Mouse (Mus musculus): ENCODE measurements at regions not wholly inside any gene's neighbourhood (a gene's known extent, or its start where the extent isn't known, plus 50 kb on each side); places are given as distances from the start of the nearest gene placed in this dataset.

DNA sequence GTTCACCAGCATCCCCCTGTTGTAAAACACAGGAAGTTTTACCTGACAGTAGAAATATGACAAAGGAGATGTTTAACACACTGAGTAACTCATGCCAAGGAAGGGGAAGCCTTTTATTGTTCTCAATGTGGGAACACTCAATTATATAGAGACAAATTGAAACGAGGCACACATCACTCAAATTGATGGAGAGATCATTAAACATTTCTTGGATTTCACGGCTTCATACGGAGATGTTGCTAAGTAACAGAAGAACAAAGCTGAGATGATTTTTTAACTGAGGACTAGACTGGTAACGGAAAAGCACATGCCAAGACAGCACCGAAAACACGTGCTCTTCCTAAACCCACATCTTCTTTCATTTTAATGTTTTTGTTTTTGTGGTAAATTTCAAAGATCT lies 437.0 kb upstream of the Intu start:
- Histone ChIP-seq H3K36me3 (ENCODE audit: control insufficient read depth, insufficient read depth, low read length) (no peaks in the 10 kb centered on the region), H3K4me1 (replicated peaks; ENCODE audit: control insufficient read depth, insufficient read depth, low read length) (no peaks in the 10 kb centered on the region), H3K27ac (ENCODE audit: low read depth) (no peak overlapping the region), H3K9me3 (ENCODE audit: control insufficient read depth, low read length) (no peaks in the 10 kb centered on the region), H3K4me2 (ENCODE audit: low read length) (no peak overlapping the region), H3K9ac (ENCODE audit: low read length) (no peak overlapping the region), H3K4me3 (ENCODE audit: low read depth, low read length) (no peak overlapping the region), H3K27me3 (replicated peaks; ENCODE audit: control insufficient read depth, insufficient read depth, low read length) (no peaks in the 10 kb centered on the region)
- DNase-seq (ENCODE audit: low spot score): no peak
- WGBS: 79% methylated on average over 6 of the region's 6 CpGs
- ATAC-seq (replicated peaks; ENCODE audit: low FRiP score, low TSS enrichment, low read depth): no peak

DNA sequence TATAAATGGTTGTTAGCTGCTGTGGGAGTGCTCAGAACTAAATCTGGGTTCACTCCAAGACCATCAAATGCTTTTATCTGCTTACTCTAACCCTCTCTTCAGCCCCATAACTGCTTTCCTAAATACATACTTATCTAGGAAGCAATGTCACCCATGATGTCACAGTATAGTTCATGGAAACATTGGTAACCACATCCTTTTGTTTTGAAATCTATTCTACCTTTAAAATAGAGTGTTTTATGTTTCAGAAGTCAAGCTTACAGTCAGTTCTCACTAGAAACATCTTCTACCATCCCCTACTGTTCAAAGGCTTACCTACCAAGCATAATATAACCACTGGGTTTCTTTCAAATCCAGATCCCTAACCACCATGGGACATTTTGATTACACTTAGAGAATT lies 436.4 kb upstream of the Intu start:
- H3K4me3 ChIP-seq (ENCODE audit: low read depth, low read length): no peak overlapping the region
- H3K36me3 ChIP-seq (ENCODE audit: control insufficient read depth, insufficient read depth, low read length): no peaks in the 10 kb centered on the region
- H3K9me3 ChIP-seq (ENCODE audit: control insufficient read depth, low read length): no peaks in the 10 kb centered on the region
- DNase-seq (ENCODE audit: low spot score) (no peak), ATAC-seq (replicated peaks; ENCODE audit: low FRiP score, low TSS enrichment, low read depth) (no peak)
- no peak overlapping the region for H3K9ac ChIP-seq (ENCODE audit: low read length)
- no peaks in the 10 kb centered on the region for H3K4me1 ChIP-seq (replicated peaks; ENCODE audit: control insufficient read depth, insufficient read depth, low read length)
- H3K27ac ChIP-seq (ENCODE audit: low read depth): no peak overlapping the region
- no peak overlapping the region for H3K4me2 ChIP-seq (ENCODE audit: low read length)
- H3K27me3 ChIP-seq (replicated peaks; ENCODE audit: control insufficient read depth, insufficient read depth, low read length): no peaks in the 10 kb centered on the region

DNA sequence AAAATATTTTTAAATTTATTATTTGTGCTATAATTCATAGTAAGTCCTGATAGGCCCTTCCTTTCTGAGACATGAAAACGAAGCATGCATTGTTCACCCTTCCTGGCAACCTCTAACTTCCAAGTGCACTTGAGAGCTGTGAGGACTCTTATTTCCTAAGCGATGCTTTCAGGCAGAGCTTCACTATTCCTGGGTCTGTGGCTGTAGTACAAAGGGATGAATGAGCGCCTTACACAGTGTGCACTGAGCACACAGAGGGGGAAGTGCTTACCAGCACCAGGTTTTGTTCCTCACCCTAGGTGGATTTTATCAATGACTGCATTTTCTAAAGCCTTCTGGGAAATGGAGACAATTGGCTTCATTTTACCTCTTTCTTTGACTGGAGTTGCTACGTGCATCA lies 428.4 kb upstream of the Intu start:
- Histone ChIP-seq H3K27me3 (replicated peaks; ENCODE audit: control insufficient read depth, insufficient read depth, low read length) (no peaks in the 10 kb centered on the region), H3K27ac (ENCODE audit: low read depth) (no peak overlapping the region), H3K4me3 (ENCODE audit: low read depth, low read length) (no peak overlapping the region), H3K36me3 (ENCODE audit: control insufficient read depth, insufficient read depth, low read length) (no peaks in the 10 kb centered on the region), H3K4me1 (replicated peaks; ENCODE audit: control insufficient read depth, insufficient read depth, low read length) (no peaks in the 10 kb centered on the region), H3K4me2 (ENCODE audit: low read length) (no peak overlapping the region), H3K9ac (ENCODE audit: low read length) (no peak overlapping the region), H3K9me3 (ENCODE audit: control insufficient read depth, low read length) (no peaks in the 10 kb centered on the region)
- no peak for ATAC-seq (replicated peaks; ENCODE audit: low FRiP score, low TSS enrichment, low read depth)
- 84% methylated on average over 4 of the region's 4 CpGs for WGBS
- no peak for DNase-seq (ENCODE audit: low spot score)

DNA sequence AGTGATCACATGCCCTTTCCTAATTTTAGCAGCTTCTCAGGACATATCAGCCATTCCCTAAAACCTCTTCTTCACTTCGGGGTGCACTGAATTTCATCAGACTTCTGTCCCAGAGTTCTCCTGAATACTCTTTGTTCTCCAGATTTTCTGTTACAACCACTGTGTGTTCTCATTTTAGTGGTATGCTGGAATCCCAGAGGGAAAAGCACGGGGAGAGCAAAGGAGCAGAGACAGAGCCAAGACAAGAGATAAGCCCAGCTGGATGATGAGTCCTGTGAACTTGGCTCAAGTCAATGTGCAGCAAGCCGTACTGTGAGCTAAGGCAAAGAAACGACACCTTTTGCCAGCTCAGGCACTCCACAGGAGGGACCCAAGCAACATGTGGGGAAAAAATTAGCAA lies 416.3 kb upstream of the Intu start:
- no peak for ATAC-seq (replicated peaks; ENCODE audit: low FRiP score, low TSS enrichment, low read depth)
- no peak for DNase-seq (ENCODE audit: low spot score)
- Histone ChIP-seq H3K9ac (ENCODE audit: low read length) (no peak overlapping the region), H3K4me2 (ENCODE audit: low read length) (no peak overlapping the region), H3K4me3 (ENCODE audit: low read depth, low read length) (no peak overlapping the region), H3K9me3 (ENCODE audit: control insufficient read depth, low read length) (no peaks in the 10 kb centered on the region), H3K27me3 (replicated peaks; ENCODE audit: control insufficient read depth, insufficient read depth, low read length) (no peaks in the 10 kb centered on the region), H3K27ac (ENCODE audit: low read depth) (no peak overlapping the region), H3K36me3 (ENCODE audit: control insufficient read depth, insufficient read depth, low read length) (no peaks in the 10 kb centered on the region), H3K4me1 (replicated peaks; ENCODE audit: control insufficient read depth, insufficient read depth, low read length) (no peaks in the 10 kb centered on the region)
- 69% methylated on average over 4 of the region's 4 CpGs for WGBS

DNA sequence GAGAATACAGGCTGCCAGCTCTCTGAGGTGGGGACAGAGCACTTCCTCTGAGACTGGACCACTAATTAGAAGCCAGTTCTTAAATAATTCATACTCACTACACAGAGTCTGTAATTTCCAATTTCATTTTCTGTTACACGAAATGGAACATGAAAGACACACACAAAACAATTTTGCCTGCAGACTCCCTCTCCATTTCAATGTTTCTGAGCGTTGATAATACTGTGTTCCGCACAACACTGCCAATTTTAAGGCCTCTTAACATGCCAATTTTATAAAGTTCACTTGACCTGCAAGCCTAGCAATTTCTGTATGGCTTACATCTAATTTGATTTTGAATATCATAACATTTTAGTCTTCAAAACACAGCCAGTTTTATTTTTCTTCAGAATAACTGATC lies 412.5 kb upstream of the Intu start:
- WGBS: 92% methylated on average over 3 of the region's 3 CpGs
- H3K4me2 ChIP-seq (ENCODE audit: low read length): no peak overlapping the region
- no peak overlapping the region for H3K9ac ChIP-seq (ENCODE audit: low read length)
- DNase-seq (ENCODE audit: low spot score): no peak
- no peak overlapping the region for H3K27ac ChIP-seq (ENCODE audit: low read depth)
- ATAC-seq (replicated peaks; ENCODE audit: low FRiP score, low TSS enrichment, low read depth): no peak
- H3K9me3 ChIP-seq (ENCODE audit: control insufficient read depth, low read length): no peaks in the 10 kb centered on the region
- H3K27me3 ChIP-seq (replicated peaks; ENCODE audit: control insufficient read depth, insufficient read depth, low read length): no peaks in the 10 kb centered on the region
- no peaks in the 10 kb centered on the region for H3K4me1 ChIP-seq (replicated peaks; ENCODE audit: control insufficient read depth, insufficient read depth, low read length)
- H3K4me3 ChIP-seq (ENCODE audit: low read depth, low read length): no peak overlapping the region
- H3K36me3 ChIP-seq (ENCODE audit: control insufficient read depth, insufficient read depth, low read length): no peaks in the 10 kb centered on the region

DNA sequence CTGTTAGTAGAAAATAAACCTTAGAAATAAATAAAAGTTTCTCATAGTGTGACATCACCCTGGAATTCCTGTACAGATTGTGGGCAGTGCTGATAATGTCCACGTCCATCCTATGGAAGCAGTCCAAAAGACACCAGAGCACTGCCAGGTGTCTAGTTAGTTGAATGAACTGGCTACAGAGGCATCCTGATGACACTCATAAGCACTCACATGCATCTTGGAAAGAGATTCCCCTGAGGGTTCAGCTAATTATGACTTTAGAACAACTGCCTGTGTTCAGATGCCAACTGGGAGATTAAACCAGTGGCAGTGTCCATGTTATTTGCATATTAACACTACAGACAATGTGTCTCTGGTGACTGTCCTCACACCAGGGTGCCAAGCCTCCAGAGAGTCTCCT lies 411.6 kb upstream of the Intu start:
- WGBS: 50% methylated on average over 1 of the region's 1 CpGs
- ATAC-seq (replicated peaks; ENCODE audit: low FRiP score, low TSS enrichment, low read depth) (no peak), DNase-seq (ENCODE audit: low spot score) (no peak)

DNA sequence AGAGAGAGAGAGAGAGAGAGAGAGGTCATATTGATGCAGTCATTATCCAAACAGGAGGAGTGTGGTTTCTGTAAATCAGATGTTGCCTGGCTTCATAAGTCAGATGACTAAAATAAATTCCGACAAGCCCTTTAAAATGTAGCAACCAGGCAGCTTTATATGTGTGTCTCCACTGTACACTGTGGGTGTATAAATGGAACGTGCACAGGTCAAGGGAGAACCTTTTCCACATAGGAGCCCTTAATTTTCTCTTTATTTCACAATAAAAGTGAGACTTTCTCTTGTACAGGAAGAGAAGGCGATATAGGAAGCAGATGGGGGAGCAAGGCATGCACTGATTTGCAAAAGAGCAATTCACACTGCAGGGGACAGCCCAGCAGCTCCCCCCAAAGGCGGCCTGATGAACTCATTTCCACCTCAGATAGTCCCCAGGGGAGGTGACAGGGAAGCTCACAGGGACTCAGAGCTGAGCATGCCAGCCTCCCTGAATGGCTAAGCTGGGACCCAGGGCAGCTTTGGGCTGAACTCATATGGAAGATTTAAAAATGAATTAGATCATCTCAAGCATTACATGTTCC lies 410.7 kb upstream of the Intu start:
- no peaks in the 10 kb centered on the region for H3K36me3 ChIP-seq (ENCODE audit: control insufficient read depth, insufficient read depth, low read length)
- H3K4me3 ChIP-seq (ENCODE audit: low read depth, low read length): no peak overlapping the region
- DNase-seq (ENCODE audit: low spot score) (peak; percentile 64), ATAC-seq (replicated peaks; ENCODE audit: low FRiP score, low TSS enrichment, low read depth) (no peak)
- no peak overlapping the region for H3K27ac ChIP-seq (ENCODE audit: low read depth)
- H3K27me3 ChIP-seq (replicated peaks; ENCODE audit: control insufficient read depth, insufficient read depth, low read length): no peaks in the 10 kb centered on the region
- H3K4me2 ChIP-seq (ENCODE audit: low read length): no peak overlapping the region
- H3K4me1 ChIP-seq (replicated peaks; ENCODE audit: control insufficient read depth, insufficient read depth, low read length): 0 out of 2 replicates have a peak, but pooled peaks cover 3% of the 10 kb centered on the region
- 19% methylated on average over 4 of the region's 4 CpGs for WGBS
- H3K9me3 ChIP-seq (ENCODE audit: control insufficient read depth, low read length): no peaks in the 10 kb centered on the region
- no peak overlapping the region for H3K9ac ChIP-seq (ENCODE audit: low read length)

More for the DNA sequence above, 411.6 kb upstream of the Intu start:
- Histone ChIP-seq H3K4me1 (replicated peaks; ENCODE audit: control insufficient read depth, insufficient read depth, low read length) (0 out of 2 replicates have a peak, but pooled peaks cover 3% of the 10 kb centered on the region), H3K27ac (ENCODE audit: low read depth) (no peak overlapping the region), H3K27me3 (replicated peaks; ENCODE audit: control insufficient read depth, insufficient read depth, low read length) (no peaks in the 10 kb centered on the region), H3K4me2 (ENCODE audit: low read length) (no peak overlapping the region), H3K9ac (ENCODE audit: low read length) (no peak overlapping the region), H3K9me3 (ENCODE audit: control insufficient read depth, low read length) (no peaks in the 10 kb centered on the region), H3K4me3 (ENCODE audit: low read depth, low read length) (no peak overlapping the region), H3K36me3 (ENCODE audit: control insufficient read depth, insufficient read depth, low read length) (no peaks in the 10 kb centered on the region)

DNA sequence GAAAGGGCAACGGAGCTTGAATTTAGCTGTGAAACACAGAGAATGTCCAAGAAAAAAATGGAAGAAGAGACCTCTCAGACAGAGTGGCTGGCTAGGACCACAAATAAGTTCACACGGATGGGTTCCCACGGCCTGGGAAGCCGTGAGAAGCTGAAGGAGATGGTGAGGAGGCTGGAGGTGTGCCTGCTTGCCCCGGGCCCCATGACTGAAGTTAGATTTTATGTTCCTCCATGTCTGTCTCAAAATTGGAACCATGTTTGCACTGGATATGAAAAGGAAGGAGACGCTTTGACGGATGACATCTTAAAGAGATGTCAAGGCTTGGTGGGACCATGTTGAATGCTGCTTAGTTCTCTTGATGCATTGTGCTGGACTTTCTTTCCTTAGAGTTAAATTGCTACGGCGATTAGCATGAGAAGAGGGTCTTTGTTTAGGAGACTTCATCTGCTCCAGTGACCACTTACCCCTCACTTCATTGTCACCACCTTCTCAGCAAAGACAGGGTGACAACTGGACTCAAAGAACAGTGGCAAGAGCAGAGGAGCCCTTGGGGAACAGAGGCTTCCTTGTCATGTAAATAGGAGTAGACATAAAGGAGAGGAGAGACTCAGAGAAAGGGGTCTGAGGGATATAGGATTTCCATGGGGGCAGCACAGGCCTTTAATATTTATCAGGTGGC lies 407.4 kb upstream of the Intu start:
- H3K36me3 ChIP-seq (ENCODE audit: control insufficient read depth, insufficient read depth, low read length): no peaks in the 10 kb centered on the region
- ATAC-seq (replicated peaks; ENCODE audit: low FRiP score, low TSS enrichment, low read depth): no peak
- no peaks in the 10 kb centered on the region for H3K9me3 ChIP-seq (ENCODE audit: control insufficient read depth, low read length)
- no peaks in the 10 kb centered on the region for H3K27me3 ChIP-seq (replicated peaks; ENCODE audit: control insufficient read depth, insufficient read depth, low read length)
- H3K4me1 ChIP-seq (replicated peaks; ENCODE audit: control insufficient read depth, insufficient read depth, low read length): 0 out of 2 replicates have a peak, but pooled peaks cover 3% of the 10 kb centered on the region
- no peak overlapping the region for H3K4me3 ChIP-seq (ENCODE audit: low read depth, low read length)
- H3K27ac ChIP-seq (ENCODE audit: low read depth): no peak overlapping the region
- no peak for DNase-seq (ENCODE audit: low spot score)
- no peak overlapping the region for H3K9ac ChIP-seq (ENCODE audit: low read length)
- H3K4me2 ChIP-seq (ENCODE audit: low read length): no peak overlapping the region
- 91% methylated on average over 9 of the region's 9 CpGs for WGBS

DNA sequence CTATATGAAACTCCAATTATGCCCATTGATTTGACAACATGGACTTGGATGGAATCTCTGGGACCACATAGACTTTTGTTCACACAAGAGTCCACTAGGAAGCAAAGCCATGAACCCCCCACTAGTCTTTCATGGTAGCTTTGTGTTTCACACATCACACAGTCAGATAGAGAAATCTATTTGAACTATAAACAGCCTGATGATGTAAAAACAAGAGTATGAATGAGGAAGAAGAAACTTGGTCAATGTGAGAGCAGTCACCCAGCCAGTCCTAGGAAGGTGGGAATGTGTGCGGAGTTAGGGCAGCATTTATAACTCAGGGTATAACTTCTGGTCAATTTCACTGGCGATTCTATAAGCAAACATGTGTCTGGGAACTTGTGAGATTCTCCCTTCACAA lies 404.2 kb upstream of the Intu start:
- DNase-seq (ENCODE audit: low spot score): no peak
- 50% methylated on average over 2 of the region's 2 CpGs for WGBS

More for the DNA sequence above, 404.2 kb upstream of the Intu start:
- H3K4me1 ChIP-seq (replicated peaks; ENCODE audit: control insufficient read depth, insufficient read depth, low read length): 0 out of 2 replicates have a peak, but pooled peaks cover 3% of the 10 kb centered on the region
- H3K36me3 ChIP-seq (ENCODE audit: control insufficient read depth, insufficient read depth, low read length): no peaks in the 10 kb centered on the region
- H3K27ac ChIP-seq (ENCODE audit: low read depth): no peak overlapping the region
- H3K4me3 ChIP-seq (ENCODE audit: low read depth, low read length): no peak overlapping the region
- H3K4me2 ChIP-seq (ENCODE audit: low read length): no peak overlapping the region
- no peak overlapping the region for H3K9ac ChIP-seq (ENCODE audit: low read length)
- H3K9me3 ChIP-seq (ENCODE audit: control insufficient read depth, low read length): no peaks in the 10 kb centered on the region
- H3K27me3 ChIP-seq (replicated peaks; ENCODE audit: control insufficient read depth, insufficient read depth, low read length): no peaks in the 10 kb centered on the region
- no peak for ATAC-seq (replicated peaks; ENCODE audit: low FRiP score, low TSS enrichment, low read depth)
